Mouse (Mus musculus) T-cell, adult 2 months (primary cell): Measurements from ENCODE around the gene Anks6.
A peak's percentile ranks its signal among the peaks of the same experiment; 100 is the strongest.
"Not testable (repeated sequence)": the region's sequence is repeated elsewhere in the genome, so short reads cannot be mapped to it uniquely, and the experiment has no call there.

Source experiments
- DNase-seq: peaks from one replicate; pipeline ENCODE4 v3.0.0; 2022; ENCODE audit warnings: low spot score

The Anks6 gene

DNA sequence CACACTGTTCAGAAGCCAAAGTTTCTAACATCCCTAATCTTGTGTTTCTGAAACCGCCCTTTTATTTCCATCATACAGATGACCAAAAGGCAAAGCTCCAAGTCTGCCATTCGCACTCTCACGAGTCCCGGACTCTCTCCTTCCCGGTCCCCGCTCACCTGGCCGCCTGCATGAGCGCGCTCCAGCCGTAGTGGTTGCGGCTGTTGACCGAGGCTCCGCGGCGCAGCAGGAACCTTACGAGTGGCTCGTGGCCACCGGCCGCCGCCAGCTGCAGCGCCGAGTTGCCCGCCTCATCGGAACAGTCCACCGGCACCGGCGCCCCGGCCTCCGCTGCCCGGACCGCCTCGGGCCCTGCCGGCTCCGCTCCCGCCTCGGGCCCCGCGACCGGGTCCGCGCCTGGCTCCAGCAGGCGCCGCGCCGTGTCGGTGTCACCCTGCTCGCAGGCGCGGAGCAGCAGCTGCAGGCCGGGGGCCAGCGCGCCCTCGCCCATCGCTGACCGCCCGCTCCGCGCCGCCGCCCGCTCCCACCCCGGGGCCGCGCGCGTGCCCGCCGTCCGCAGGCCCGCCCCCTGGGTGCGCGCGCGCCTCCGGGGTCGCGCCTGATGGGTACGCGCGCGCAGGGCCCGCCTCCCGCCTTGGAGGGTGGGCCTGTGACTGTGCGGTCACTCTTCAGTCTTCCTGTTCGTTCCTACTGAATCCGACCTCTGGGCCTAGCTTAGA, at the start of gene Anks6:
Gene Anks6 (minus strand): TSS at position 637 of the 719 bp plus-strand sequence.
- no peak for DNase-seq

DNA sequence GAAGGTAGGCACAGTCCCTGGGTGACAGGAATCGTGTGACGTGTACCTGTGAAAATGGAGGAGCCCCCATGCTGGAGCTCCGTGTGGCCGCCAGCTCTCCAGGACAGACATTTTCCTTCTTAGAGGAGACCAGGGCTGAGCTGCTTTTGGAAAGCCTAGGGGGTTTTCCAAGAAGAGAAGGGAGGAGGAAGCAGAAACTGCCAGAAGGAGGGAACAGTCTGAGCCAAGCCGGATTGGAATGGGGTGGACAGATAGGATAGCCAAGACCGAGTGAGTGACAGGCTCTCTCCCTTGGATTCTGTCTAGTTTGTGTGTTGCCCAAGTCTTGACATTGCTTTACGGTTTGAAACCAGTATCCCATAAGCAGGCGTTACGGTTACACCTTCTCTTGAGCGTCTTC, 46.3 kb upstream of the Anks6 start:
- no peak for DNase-seq

DNA sequence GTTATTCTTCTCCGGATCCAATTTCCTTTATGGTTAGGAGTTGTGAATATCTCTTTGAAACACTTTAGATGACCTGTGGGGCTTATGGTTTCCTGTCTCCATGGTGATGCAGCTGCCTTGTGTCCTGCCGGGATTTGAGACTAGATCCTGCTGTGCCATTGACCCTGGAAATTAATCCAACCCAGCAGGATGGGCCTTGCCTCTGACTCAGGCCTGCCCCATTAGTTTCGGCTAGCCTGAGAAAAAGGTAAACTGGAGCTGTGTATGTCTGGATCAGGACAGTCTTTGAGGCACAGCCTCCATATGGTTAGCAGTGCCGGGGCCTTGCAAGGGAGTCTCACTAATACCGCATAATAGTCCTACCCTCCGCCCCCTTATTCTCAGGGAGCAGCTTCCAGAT, 36.4 kb upstream of the Anks6 start:
- DNase-seq = no peak

GRCm38 (mm10) chr4:47093161-47093560, 35.9 kb upstream of the Anks6 start:
- DNase-seq = no peak

GRCm38 (mm10) chr4:47092387-47093021, 35.3 kb upstream of the Anks6 start:
- DNase-seq = no peak

DNA sequence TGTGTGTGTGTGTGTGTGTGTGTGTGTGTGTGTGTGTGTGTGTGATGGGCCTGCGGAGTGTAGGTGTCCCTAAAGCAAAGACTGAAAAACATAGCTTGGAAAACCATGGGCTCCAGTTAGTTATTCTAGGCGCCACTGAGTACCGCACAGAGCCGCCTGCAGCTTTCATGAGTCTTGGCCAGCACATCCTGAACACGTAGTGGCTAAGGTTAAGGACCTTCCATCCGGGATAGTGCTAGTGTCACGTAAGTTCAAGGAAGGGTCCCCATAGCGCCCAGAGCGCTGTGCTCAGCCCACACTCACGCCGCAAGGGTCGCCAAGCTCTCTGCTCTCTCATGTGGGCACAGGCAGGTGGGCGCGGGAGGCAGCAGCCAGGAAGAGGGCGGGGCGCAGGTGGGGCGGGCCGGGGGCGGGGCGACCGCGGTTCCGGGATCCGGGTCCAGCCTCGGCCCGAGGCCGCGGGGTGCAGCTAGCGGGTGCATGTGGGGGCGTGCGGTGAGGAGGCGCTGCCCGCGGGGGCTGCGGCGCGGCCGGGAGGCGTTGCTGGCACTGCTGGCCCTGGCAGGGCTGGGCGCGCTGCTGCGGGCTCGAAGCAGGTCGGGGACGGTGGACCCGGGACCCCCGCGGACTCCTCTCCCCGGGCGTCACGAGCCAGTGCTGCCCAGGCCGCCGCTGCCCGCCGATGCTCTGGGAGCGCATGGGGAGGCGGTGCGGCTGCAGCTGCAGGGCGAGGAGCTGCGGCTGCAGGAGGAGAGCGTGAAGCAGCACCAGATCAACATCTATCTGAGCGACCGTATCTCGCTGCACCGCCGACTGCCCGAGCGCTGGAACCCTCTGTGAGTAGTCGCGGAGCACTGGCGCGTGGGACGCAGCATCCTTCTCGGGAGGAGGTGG, 34.5 kb upstream of the Anks6 start, which contains the start of gene Galnt12:
Gene Galnt12 (plus strand): TSS at position 417 of the 894 bp plus-strand sequence.
- peak; percentile 54 for DNase-seq

GRCm38 (mm10) chr4:47088671-47089070, 31.4 kb upstream of the Anks6 start:
- no peak for DNase-seq

DNA sequence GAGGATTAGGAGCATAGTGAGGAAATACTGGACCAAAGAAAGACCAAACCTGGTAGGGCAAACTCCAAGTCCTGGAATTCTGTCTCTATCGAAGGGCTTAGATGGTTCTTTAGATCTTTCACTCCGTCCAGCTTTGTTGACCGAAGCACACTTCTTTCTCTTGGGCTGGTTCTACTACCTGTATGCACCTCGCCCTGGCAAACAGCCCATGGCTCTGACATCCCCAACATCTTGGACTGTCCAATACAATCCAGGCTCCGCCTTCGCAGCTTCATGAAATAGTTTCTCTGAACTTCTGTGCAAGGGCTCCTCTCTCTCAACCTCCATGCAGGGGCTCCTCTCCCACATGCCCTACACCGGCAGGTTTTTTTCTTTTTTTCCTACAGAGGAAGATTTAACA, 26.6 kb upstream of the Anks6 start:
- no peak for DNase-seq

GRCm38 (mm10) chr4:47080647-47081010, 23.4 kb upstream of the Anks6 start:
- DNase-seq = no peak

GRCm38 (mm10) chr4:47079997-47080646, 22.9 kb upstream of the Anks6 start:
- DNase-seq = no peak

- no peak for DNase-seq
Measured at GRCm38 (mm10) chr4:47075054-47075453, 17.8 kb upstream of the Anks6 start.

- DNase-seq = no peak
Measured at GRCm38 (mm10) chr4:47060900-47061299, 3.7 kb upstream of the Anks6 start.

- no peak for DNase-seq
Measured at GRCm38 (mm10) chr4:47057510-47058325, 491 bp upstream of the Anks6 start.

GRCm38 (mm10) chr4:47055570-47056080, 1.6 kb downstream of the Anks6 start:
- DNase-seq = no peak

DNA sequence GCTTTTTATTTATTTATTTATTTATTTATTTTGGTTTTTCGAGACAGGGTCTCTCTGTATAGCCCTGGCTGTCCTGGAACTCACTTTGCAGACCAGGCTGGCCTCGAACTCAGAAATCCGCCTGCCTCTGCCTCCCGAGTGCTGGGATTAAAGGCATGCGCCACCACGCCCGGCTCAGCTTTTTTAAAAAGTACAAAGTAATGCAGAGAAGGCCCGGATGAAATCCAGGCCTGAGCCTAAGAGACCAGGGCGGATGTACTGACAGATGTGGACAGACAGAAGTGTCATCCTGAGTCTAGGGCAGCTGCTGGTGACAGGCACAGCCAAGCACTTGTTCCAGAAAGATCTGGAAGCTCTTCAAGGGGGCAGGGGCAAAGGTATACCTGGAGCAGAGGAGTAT, 2.1 kb downstream of the Anks6 start:
- DNase-seq = not testable (repeated sequence)

GRCm38 (mm10) chr4:47051905-47052304, 5.3 kb downstream of the Anks6 start:
- no peak for DNase-seq

DNA sequence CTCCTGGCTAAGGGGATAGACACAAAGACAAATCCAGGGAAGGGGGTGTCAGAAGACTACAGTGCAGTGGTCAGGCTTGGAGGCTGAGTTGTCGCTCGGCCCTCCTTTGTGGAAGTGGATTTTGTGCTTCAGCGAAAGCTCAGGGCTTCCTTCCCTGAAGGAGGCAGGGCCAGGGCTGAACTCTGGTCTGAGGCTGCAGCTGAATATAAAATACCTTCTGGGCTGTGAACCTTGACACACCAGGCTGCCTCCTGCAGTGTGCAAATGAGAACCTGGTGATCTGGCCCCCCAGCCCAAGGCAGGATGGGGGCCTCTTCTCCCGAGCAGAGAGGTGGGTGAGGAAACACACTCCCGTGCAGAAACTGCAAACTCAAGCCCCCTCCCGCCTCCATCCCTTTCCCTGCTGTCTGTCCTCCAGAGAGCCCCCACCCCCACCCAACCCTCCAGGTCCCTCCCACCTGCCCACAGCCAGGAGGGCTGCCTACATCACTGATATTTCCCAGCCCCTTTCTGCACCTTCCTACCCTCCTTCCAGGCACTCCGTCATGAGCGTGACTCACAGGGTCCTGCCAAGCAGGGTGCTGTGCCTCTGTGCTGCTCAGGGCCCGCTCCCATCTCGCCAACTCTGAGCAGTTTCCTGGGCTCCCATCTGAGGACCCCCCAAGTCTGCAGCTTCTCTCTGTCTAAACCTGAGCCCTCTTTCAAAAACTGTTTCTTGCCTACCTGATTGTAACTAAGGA, 6.4 kb downstream of the Anks6 start:
- no peak for DNase-seq

DNA sequence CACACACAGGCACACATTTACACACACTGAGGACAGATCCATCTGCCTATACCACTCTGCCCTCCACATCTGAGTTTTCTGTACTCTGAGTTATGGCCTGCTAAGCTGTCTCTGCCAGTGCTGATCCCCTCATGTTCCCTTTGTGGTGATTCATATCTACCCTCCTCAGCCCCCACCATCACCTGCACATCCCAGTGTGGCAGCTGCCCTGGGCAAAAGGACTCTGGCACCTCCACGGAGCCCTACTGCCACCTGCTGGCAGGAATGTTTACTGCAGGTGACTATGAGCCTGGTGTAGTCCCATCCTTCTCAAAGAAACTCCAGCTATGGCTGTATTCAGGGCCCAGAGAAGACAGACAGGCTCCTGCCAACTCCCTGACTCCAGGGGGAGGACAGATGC, 7.1 kb downstream of the Anks6 start:
- peak; percentile 60 for DNase-seq

GRCm38 (mm10) chr4:47049216-47049615, 8.0 kb downstream of the Anks6 start:
- DNase-seq = no peak

- no peak for DNase-seq
Measured at GRCm38 (mm10) chr4:47047765-47048164, 9.5 kb downstream of the Anks6 start.
